Mouse (Mus musculus) liver, adult 2 months (tissue): ENCODE results near the gene Pabpn1l. TPM values are rescaled to one million over a fixed set of nuclear protein-coding genes. Genes with fewer than 3 reads are reported as not detected.
"Not testable (repeated sequence)": the region's sequence is repeated elsewhere in the genome, so short reads cannot be mapped to it uniquely, and the experiment has no call there.

Experiments used
- DNase-seq: peaks from one replicate; pipeline ENCODE4 v3.0.0-alpha.2; 2011; ENCODE audit warnings: low read depth, low spot score; ENCODE audit errors: extremely low read depth
- H3K27ac ChIP-seq: fragments of 200-500 bp; replicated peaks from 2 replicates; pipeline ENCODE4 v1.5.1; 2012; ENCODE audit warnings: low read depth, mild to moderate bottlenecking, control low read depth, inconsistent platforms, low read length; ENCODE audit not compliant: insufficient read depth
- H3K27me3 ChIP-seq: fragments of 200-500 bp; 2 replicates; pipeline ENCODE4 v1.6.1; 2012; ENCODE audit warnings: mild to moderate bottlenecking, moderate library complexity, low read length, inconsistent platforms; ENCODE audit not compliant: control insufficient read depth, insufficient read depth
- H3K36me3 ChIP-seq: fragments of 200-500 bp; 2 replicates; pipeline ENCODE4 v1.6.1; 2012; ENCODE audit warnings: low read length, inconsistent platforms; ENCODE audit not compliant: control insufficient read depth, insufficient read depth
- H3K4me1 ChIP-seq: fragments of 200-500 bp; 2 replicates; pipeline ENCODE4 v1.6.1; 2011; ENCODE audit warnings: low read length; ENCODE audit not compliant: control insufficient read depth, insufficient read depth
- H3K4me3 ChIP-seq: fragments of 200-500 bp; 2 replicates; pipeline ENCODE4 v1.5.1; 2011; ENCODE audit warnings: low read depth, mild to moderate bottlenecking, control low read depth, low read length, moderate library complexity; ENCODE audit not compliant: insufficient read depth
- H3K79me2 ChIP-seq: fragments of 200-500 bp; 2 replicates; pipeline ENCODE4 v1.6.1; 2012; ENCODE audit warnings: inconsistent platforms, mild to moderate bottlenecking, low read length, moderate library complexity; ENCODE audit not compliant: control insufficient read depth, insufficient read depth
- H3K9ac ChIP-seq: fragments of 200-500 bp; 2 replicates; pipeline ENCODE4 v1.6.1; 2012; ENCODE audit warnings: low read depth, mild to moderate bottlenecking, control low read depth, inconsistent platforms, low read length
- CTCF ChIP-seq: fragments of 200-500 bp; IDR thresholded peaks from 2 replicates; pipeline ENCODE4 v1.5.1; 2011; ENCODE audit warnings: low read depth, low read length, control low read depth
- POLR2A ChIP-seq: fragments of 200-500 bp; IDR thresholded peaks from 2 replicates; pipeline ENCODE4 v1.6.1; 2011; ENCODE audit warnings: low read length, control low read depth; ENCODE audit not compliant: insufficient read depth; ENCODE audit errors: extremely low read depth
- WGBS: fragments of 180-500 bp; shearing (Covaris S2); methylation state at CpG from one replicate; pipeline ENCODE4 v1.1.7; 2018; 5-methylcytosine and 5-hydroxymethylcytosine counted together
- polyA plus RNA-seq: library from polyadenylated mRNA; depleted of rRNA; stranded (reverse); fragments of >200 nt; gene quantifications from 2 replicates; pipeline ENCODE4 v1.2.3, GENCODE M21; 2012
- total RNA-seq: library from RNA; depleted of rRNA; stranded (reverse); fragments of >200 nt; gene quantifications from 2 replicates; pipeline ENCODE4 v1.2.3, GENCODE M21; 2014

The Pabpn1l gene
- total and polyA plus RNA-seq, 2 experiments: not detected

- Histone ChIP-seq H3K36me3 (no peaks in the 10 kb centered on the region), H3K4me1 (peaks cover 20% of the 10 kb centered on the region), H3K4me3 (no peak overlapping the region), H3K27ac (peak overlapping the region; percentile 76), H3K27me3 (no peaks in the 10 kb centered on the region), H3K79me2 (no peaks in the 10 kb centered on the region), H3K9ac (no peak overlapping the region)
- 12% methylated on average over 10 of the region's 10 CpGs for WGBS
- no peak for TF ChIP-seq CTCF
- TF ChIP-seq POLR2A: no peak
- DNase-seq: peak; percentile 83
These were observed 47.8 kb downstream of the Pabpn1l start for GRCm38 (mm10) chr8:122574667-122575251.

- DNase-seq: no peak
- H3K4me1 ChIP-seq: peaks cover 20% of the 10 kb centered on the region
- no peak overlapping the region for H3K9ac ChIP-seq
- peak overlapping the region; percentile 76 for H3K27ac ChIP-seq
- no peaks in the 10 kb centered on the region for H3K27me3 ChIP-seq
- H3K4me3 ChIP-seq: no peak overlapping the region
- 26% methylated on average over 3 of the region's 3 CpGs for WGBS
- no peak for TF ChIP-seq POLR2A
- TF ChIP-seq CTCF: no peak
- no peaks in the 10 kb centered on the region for H3K36me3 ChIP-seq
- no peaks in the 10 kb centered on the region for H3K79me2 ChIP-seq
These were observed 48.3 kb downstream of the Pabpn1l start for GRCm38 (mm10) chr8:122574264-122574663.

- Histone ChIP-seq H3K79me2 (no peaks in the 10 kb centered on the region), H3K4me1 (peaks cover 20% of the 10 kb centered on the region), H3K36me3 (no peaks in the 10 kb centered on the region), H3K27ac (no peak overlapping the region), H3K4me3 (no peak overlapping the region), H3K9ac (no peak overlapping the region), H3K27me3 (no peaks in the 10 kb centered on the region)
- 82% methylated on average over 9 of the region's 9 CpGs for WGBS
- TF ChIP-seq POLR2A (no peak), CTCF (no peak)
- no peak for DNase-seq
These were observed 49.0 kb downstream of the Pabpn1l start for GRCm38 (mm10) chr8:122573577-122573976.

GRCm38 (mm10) chr8:122573176-122573575, 49.4 kb downstream of the Pabpn1l start:
- H3K27ac ChIP-seq, H3K27me3 ChIP-seq, H3K36me3 ChIP-seq, H3K4me3 ChIP-seq, DNase-seq, H3K79me2 ChIP-seq, H3K9ac ChIP-seq: not testable (repeated sequence)
- WGBS: 82% methylated on average over 4 of the region's 4 CpGs
- peaks cover 20% of the 10 kb centered on the region for H3K4me1 ChIP-seq

- Histone ChIP-seq H3K9ac (no peak overlapping the region), H3K79me2 (no peaks in the 10 kb centered on the region), H3K36me3 (no peaks in the 10 kb centered on the region), H3K27ac (no peak overlapping the region), H3K4me1 (peaks cover 20% of the 10 kb centered on the region), H3K27me3 (no peaks in the 10 kb centered on the region), H3K4me3 (no peak overlapping the region)
- DNase-seq: no peak
- TF ChIP-seq POLR2A: no peak
- no peak for TF ChIP-seq CTCF
- 97% methylated on average over 3 of the region's 3 CpGs for WGBS
These were observed 49.8 kb downstream of the Pabpn1l start for GRCm38 (mm10) chr8:122572751-122573150.

- TF ChIP-seq POLR2A: no peak
- no peak for TF ChIP-seq CTCF
- WGBS: 97% methylated on average over 17 of the region's 17 CpGs
- no peaks in the 10 kb centered on the region for H3K79me2 ChIP-seq
- DNase-seq: no peak
- no peaks in the 10 kb centered on the region for H3K36me3 ChIP-seq
- H3K27ac ChIP-seq: no peak overlapping the region
- no peak overlapping the region for H3K9ac ChIP-seq
- H3K4me1 ChIP-seq: peaks cover 25% of the 10 kb centered on the region
- no peak overlapping the region for H3K4me3 ChIP-seq
- no peaks in the 10 kb centered on the region for H3K27me3 ChIP-seq
These were observed 50.7 kb downstream of the Pabpn1l start for GRCm38 (mm10) chr8:122571750-122572267.
